Mouse (Mus musculus): ENCODE measurements at regions not wholly inside any gene's neighbourhood (a gene's known extent, or its start where the extent isn't known, plus 50 kb on each side); places are given as distances from the start of the nearest gene placed in this dataset.

DNA sequence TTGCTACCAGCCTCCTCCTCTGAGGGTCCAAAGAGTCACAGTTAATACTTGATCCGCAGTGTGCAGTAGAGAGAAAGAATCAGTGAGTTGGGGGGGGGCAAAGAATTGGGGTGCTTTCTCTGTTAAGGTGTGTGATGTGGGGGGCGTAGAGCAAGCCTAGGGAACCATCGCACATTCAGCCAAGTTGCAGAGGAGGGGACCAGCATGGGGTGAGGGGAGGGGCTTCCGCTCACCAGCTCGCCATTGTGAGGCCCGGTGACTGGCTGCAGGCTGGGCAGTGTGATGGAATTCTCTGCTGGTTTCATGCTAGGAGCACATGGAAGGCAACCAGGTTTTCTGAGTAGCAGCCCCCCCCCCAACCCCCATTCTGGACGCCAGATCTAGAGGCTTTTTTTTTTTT lies 216.2 kb downstream of the Vrk1 start:
- TF ChIP-seq CTCF (IDR thresholded peaks at IDR 0.05; ENCODE audit: borderline replicate concordance, insufficient read depth, low read depth, low read length): no peak
- no peak for TF ChIP-seq POLR2A (IDR thresholded peaks at IDR 0.05; ENCODE audit: borderline replicate concordance, insufficient read depth, low read length)

All from cerebellum, adult 2 months (tissue).